ENCODE assay signal across 12 mouse cellular contexts in the genomic region with DNA sequence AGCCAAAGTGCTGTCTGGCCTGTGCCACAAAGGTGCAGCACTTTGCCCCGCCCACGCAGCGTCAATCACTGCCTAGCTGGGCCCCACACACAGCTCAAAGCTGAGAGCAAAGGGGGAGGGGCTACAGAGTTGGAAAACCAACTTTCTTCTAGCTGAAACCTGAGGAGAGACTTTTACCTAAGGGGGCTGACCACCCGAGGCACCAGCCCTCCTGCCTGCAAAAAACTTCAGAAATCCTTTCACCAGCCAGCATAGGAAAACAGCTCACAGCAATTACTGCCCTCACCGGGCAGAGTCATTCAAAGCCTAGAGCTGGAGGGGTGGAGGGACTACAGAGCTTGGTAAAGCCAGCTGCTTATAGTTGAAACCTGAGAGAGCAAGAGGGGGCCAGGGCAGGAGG.
DNase-seq lines count a peak whose midpoint lies in the region; ATAC-seq and TF ChIP-seq lines count a peak whose summit lies in the region.
"Had no signal": no experiment of that assay in that cellular context is flagged by ENCODE, and none has a peak within 500 bp of the region (broad histone marks: within the 10 kb centered on the region; RNA-seq: fewer than 3 reads in every experiment).

No protein-coding gene starts in this region.

- no peak overlapping the region for H3K4me3 ChIP-seq in lung, embryonic 15.5 days
- H3K4me3 ChIP-seq in intestine, embryonic 14.5 days (ENCODE audit: low read depth, low read length): no peak overlapping the region
- H3K4me3 ChIP-seq in limb, embryonic 14.5 days (replicated peaks; ENCODE audit: low read length): no peak overlapping the region
- H3K4me3 ChIP-seq: hindbrain, embryonic 15.5 days; liver, embryonic 13.5 days had no signal

- no peaks in the 10 kb centered on the region for H3K27me3 ChIP-seq in lung, embryonic 15.5 days
- H3K27me3 ChIP-seq in intestine, embryonic 14.5 days (replicated peaks; ENCODE audit: control insufficient read depth, insufficient read depth, low read length): no peaks in the 10 kb centered on the region
- no peaks in the 10 kb centered on the region for H3K27me3 ChIP-seq in limb, embryonic 14.5 days (ENCODE audit: control insufficient read depth, insufficient read depth, low read length)
- H3K27me3 ChIP-seq: hindbrain, embryonic 15.5 days; liver, embryonic 13.5 days had no signal

- H3K4me1 ChIP-seq in lung, embryonic 15.5 days: no peaks in the 10 kb centered on the region
- H3K4me1 ChIP-seq in intestine, embryonic 14.5 days (replicated peaks; ENCODE audit: control insufficient read depth, insufficient read depth, low read length): no peaks in the 10 kb centered on the region
- no peaks in the 10 kb centered on the region for H3K4me1 ChIP-seq in limb, embryonic 14.5 days (ENCODE audit: control insufficient read depth, insufficient read depth, low read length)
- H3K4me1 ChIP-seq: hindbrain, embryonic 15.5 days; liver, embryonic 13.5 days had no signal

- ATAC-seq in lung, embryonic 15.5 days (ENCODE audit: borderline replicate concordance, extremely low read depth, low FRiP score, low TSS enrichment): peak; percentile 73; the same call in 1 of the 2 replicates
- ATAC-seq in intestine, embryonic 14.5 days (replicated peaks; ENCODE audit: low FRiP score, low TSS enrichment, low read depth): 0 out of 2 replicates have a peak, but pooled peaks have one; percentile 72
- ATAC-seq in limb, embryonic 14.5 days (ENCODE audit: low FRiP score, low read depth): peak; percentile 91

- 45% methylated on average over 5 of the region's 5 CpGs for WGBS in lung, embryonic 15.5 days
- WGBS in intestine, embryonic 14.5 days: 41% methylated on average over 5 of the region's 5 CpGs
- WGBS in limb, embryonic 14.5 days: 28% methylated on average over 5 of the region's 5 CpGs

- no peak for DNase-seq in lung, postnatal 4 days
- DNase-seq in embryo, embryonic 11.5 days (ENCODE audit: low read depth, low spot score): peak; percentile 22
- peak; percentile 50 for DNase-seq in intestine, embryonic 14.5 days (ENCODE audit: low spot score)
- DNase-seq in limb, embryonic 14.5 days (ENCODE audit: low spot score): peak; percentile 51
- DNase-seq in layer of hippocampus, postnatal 25 days (ENCODE audit: extremely low spot score in 1 of 2, low spot score in 1 of 2): no peak
- DNase-seq in left cerebral cortex, postnatal 4 days: no peak
- no peak for DNase-seq in adrenal gland, postnatal 4 days (ENCODE audit: low spot score in 2 of 2)
- DNase-seq: gastrocnemius, postnatal 36 days; liver, embryonic 13.5 days had no signal

- no peak for TF ChIP-seq POLR2A in limb, embryonic 14.5 days (IDR thresholded peaks at IDR 0.05; ENCODE audit: borderline replicate concordance, extremely low read depth, insufficient read depth, insufficient read length)

- intact Hi-C loops in left cerebral cortex, postnatal 4 days (cut with DNase I): no loop called here

- H3K9me3 ChIP-seq in lung, embryonic 15.5 days: no peaks in the 10 kb centered on the region
- no peaks in the 10 kb centered on the region for H3K9me3 ChIP-seq in intestine, embryonic 14.5 days (ENCODE audit: control insufficient read depth, low read length)
- no peaks in the 10 kb centered on the region for H3K9me3 ChIP-seq in limb, embryonic 14.5 days (ENCODE audit: control insufficient read depth, low read length)
- H3K9me3 ChIP-seq: G1E; hindbrain, embryonic 15.5 days; liver, embryonic 13.5 days had no signal

- no peak overlapping the region for H3K9ac ChIP-seq in lung, embryonic 15.5 days
- H3K9ac ChIP-seq in intestine, embryonic 14.5 days (ENCODE audit: low read length): no peak overlapping the region
- no peak overlapping the region for H3K9ac ChIP-seq in limb, embryonic 14.5 days (ENCODE audit: low read depth, low read length, severe bottlenecking)
- H3K9ac ChIP-seq: hindbrain, embryonic 15.5 days; liver, embryonic 13.5 days had no signal

- no peak overlapping the region for H3K27ac ChIP-seq in lung, embryonic 15.5 days
- no peak overlapping the region for H3K27ac ChIP-seq in intestine, embryonic 14.5 days (ENCODE audit: low read depth)
- peak overlapping the region; percentile 52; the same call in 1 of the 2 replicates for H3K27ac ChIP-seq in limb, embryonic 14.5 days (replicated peaks; ENCODE audit: low read depth, low read length)
- H3K27ac ChIP-seq: hindbrain, embryonic 15.5 days; liver, embryonic 13.5 days had no signal

- no peak overlapping the region for H3K4me2 ChIP-seq in lung, embryonic 15.5 days
- no peak overlapping the region for H3K4me2 ChIP-seq in intestine, embryonic 14.5 days (ENCODE audit: low read length)
- H3K4me2 ChIP-seq in limb, embryonic 14.5 days (replicated peaks; ENCODE audit: low read depth, low read length, severe bottlenecking): peak overlapping the region; percentile 23; the same call in 1 of the 2 replicates
- H3K4me2 ChIP-seq: hindbrain, embryonic 15.5 days; liver, embryonic 13.5 days had no signal

- no peaks in the 10 kb centered on the region for H3K36me3 ChIP-seq in lung, embryonic 15.5 days
- H3K36me3 ChIP-seq in intestine, embryonic 14.5 days (ENCODE audit: control insufficient read depth, insufficient read depth, low read length): no peaks in the 10 kb centered on the region
- H3K36me3 ChIP-seq in limb, embryonic 14.5 days (ENCODE audit: control insufficient read depth, insufficient read depth, low read length): no peaks in the 10 kb centered on the region
- H3K36me3 ChIP-seq: G1E; hindbrain, embryonic 15.5 days; liver, embryonic 13.5 days had no signal

Comparison
In these comparisons a context has a peak if more than half of its experiments do, and no peak if none do; other contexts are left out.
1. DNase-seq: peak in embryo, embryonic 11.5 days (single experiment), intestine, embryonic 14.5 days (single experiment) and limb, embryonic 14.5 days (single experiment); none in lung, postnatal 4 days (0 of 2), layer of hippocampus, postnatal 25 days (0 of 2), left cerebral cortex, postnatal 4 days (single experiment) and adrenal gland, postnatal 4 days (0 of 2).
2. Peak in every context shown above with its lines, with median percentiles within 50 percentile points of each other: ATAC-seq.